Mouse (Mus musculus) neural tube, embryonic 15.5 days (tissue): ENCODE data around the gene Orai2. TPM values are rescaled to one million over a fixed set of nuclear protein-coding genes. Genes with fewer than 3 reads are reported as not detected.
A peak's percentile ranks its signal among the peaks of the same experiment; 100 is the strongest.

Source experiments
- ATAC-seq: fragments of 200-750 bp; cut with Nextera tagmentation; 2 replicates; pipeline ENCODE4 v1.8.0; 2017; ENCODE audit warnings: mild to moderate bottlenecking, moderate TSS enrichment, moderate library complexity; ENCODE audit not compliant: low FRiP score
- H3K27ac ChIP-seq: fragments of 300-500 bp; sonication (generic); replicated peaks from 2 replicates; pipeline ENCODE4 v1.5.1; 2015; ENCODE audit warnings: mild to moderate bottlenecking, inconsistent platforms
- H3K27me3 ChIP-seq: fragments of 300-500 bp; sonication (generic); replicated peaks from 2 replicates; pipeline ENCODE4 v1.6.1; 2015; ENCODE audit warnings: inconsistent platforms
- H3K36me3 ChIP-seq: fragments of 300-500 bp; sonication (generic); 2 replicates; pipeline ENCODE4 v1.6.1; 2015; ENCODE audit warnings: inconsistent platforms
- H3K4me1 ChIP-seq: fragments of 300-500 bp; sonication (generic); 2 replicates; pipeline ENCODE4 v1.6.1; 2015; ENCODE audit warnings: inconsistent platforms
- H3K4me2 ChIP-seq: fragments of 300-500 bp; sonication (generic); 2 replicates; pipeline ENCODE4 v1.6.1; 2015; ENCODE audit warnings: inconsistent platforms, mild to moderate bottlenecking, moderate library complexity
- H3K4me3 ChIP-seq: fragments of 300-500 bp; sonication (generic); replicated peaks from 2 replicates; pipeline ENCODE4 v1.5.1; 2015; ENCODE audit warnings: mild to moderate bottlenecking, inconsistent platforms
- H3K9ac ChIP-seq: fragments of 300-500 bp; sonication (generic); replicated peaks from 2 replicates; pipeline ENCODE4 v1.6.1; 2015; ENCODE audit warnings: mild to moderate bottlenecking, inconsistent platforms
- H3K9me3 ChIP-seq: fragments of 300-500 bp; sonication (generic); replicated peaks from 2 replicates; pipeline ENCODE4 v1.6.1; 2016; ENCODE audit warnings: inconsistent platforms
- WGBS: fragments of 180-500 bp; shearing (Covaris S2); methylation state at CpG from one replicate; pipeline ENCODE4 v1.1.7; 2015; ENCODE audit warnings: mixed read lengths; 5-methylcytosine and 5-hydroxymethylcytosine counted together
- polyA plus RNA-seq: library from polyadenylated mRNA; unstranded; fragments of >200 nt; fragmentation: Nextera tagmentation; extraction: Ambion mirVana; gene quantifications from 2 replicates; pipeline ENCODE4 v1.2.1, GENCODE M21; 2015

The Orai2 gene
- polyA plus RNA-seq, 1 experiment from 2014 or later: 45.6 TPM

DNA sequence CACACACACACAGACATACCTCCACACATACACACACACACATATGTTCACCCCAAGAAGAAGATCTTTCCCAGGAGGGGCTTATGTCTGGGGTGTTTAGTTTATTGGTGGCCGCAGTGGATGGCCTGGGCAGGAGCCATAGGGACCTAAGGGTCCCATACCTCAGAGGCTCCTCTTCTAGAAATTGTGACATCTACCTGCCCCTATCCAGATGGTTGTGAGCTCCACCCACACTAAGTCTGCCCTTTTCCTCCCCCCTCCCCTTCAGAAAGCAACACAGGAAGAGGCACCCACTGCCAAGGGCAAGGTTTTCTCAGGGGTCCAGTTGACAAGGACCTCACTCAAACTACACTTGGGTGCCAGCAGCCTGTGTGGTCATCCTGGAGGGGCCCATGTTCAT, 23.6 kb downstream of the Orai2 start:
- Histone ChIP-seq H3K9me3 (no peaks in the 10 kb centered on the region), H3K4me1 (no peaks in the 10 kb centered on the region), H3K4me3 (no peak overlapping the region), H3K27ac (no peak overlapping the region), H3K9ac (no peak overlapping the region), H3K4me2 (no peak overlapping the region), H3K36me3 (peaks cover 9% of the 10 kb centered on the region), H3K27me3 (no peaks in the 10 kb centered on the region)
- no peak for ATAC-seq
- 97% methylated on average over 1 of the region's 1 CpGs for WGBS

DNA sequence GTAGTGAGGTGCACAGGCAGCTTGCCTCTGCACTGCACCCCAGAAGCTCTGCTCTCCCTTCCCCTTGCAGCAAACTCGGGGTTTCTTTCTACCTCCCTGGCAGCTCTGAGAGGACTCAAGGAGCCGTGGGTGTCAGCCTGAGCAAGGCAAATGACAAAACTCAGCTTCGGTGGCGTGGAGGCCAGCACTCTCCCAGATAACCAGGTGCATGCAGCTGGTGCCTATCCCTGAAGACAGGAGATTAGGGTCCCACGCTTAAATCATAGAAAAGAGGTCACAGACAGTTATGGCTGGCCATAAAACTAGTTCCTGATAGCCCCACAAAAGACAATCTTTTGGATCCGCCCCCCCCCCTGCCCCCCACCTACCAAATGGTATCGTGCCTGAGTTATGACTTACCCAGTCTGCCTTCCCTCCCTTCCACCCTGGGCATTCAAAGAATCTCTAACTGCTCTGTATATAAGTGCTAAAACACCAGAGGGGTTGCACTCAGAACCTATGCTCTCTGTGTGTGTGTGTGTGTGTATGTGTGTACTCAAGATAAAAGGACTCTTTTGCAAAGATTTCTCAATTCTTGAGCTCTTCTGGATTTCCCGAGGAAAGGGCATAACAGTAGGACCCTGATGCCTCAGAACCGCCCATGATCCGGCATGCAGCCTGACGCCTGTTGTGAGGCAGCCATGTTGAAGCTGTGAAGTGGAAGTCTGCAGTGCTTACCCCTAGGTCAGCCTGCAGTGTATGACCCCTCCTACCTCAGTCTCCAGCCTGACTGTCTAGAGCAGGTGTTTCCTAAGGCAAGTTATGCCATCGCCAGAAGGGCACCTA, 25.7 kb downstream of the Orai2 start:
- peaks cover 28% of the 10 kb centered on the region for H3K36me3 ChIP-seq
- 63% methylated on average over 12 of the region's 12 CpGs for WGBS
- no peak overlapping the region for H3K27ac ChIP-seq
- no peak overlapping the region for H3K4me3 ChIP-seq
- H3K9me3 ChIP-seq: no peaks in the 10 kb centered on the region
- no peak for ATAC-seq
- H3K4me1 ChIP-seq: no peaks in the 10 kb centered on the region
- no peak overlapping the region for H3K9ac ChIP-seq
- H3K4me2 ChIP-seq: no peak overlapping the region
- H3K27me3 ChIP-seq: no peaks in the 10 kb centered on the region

DNA sequence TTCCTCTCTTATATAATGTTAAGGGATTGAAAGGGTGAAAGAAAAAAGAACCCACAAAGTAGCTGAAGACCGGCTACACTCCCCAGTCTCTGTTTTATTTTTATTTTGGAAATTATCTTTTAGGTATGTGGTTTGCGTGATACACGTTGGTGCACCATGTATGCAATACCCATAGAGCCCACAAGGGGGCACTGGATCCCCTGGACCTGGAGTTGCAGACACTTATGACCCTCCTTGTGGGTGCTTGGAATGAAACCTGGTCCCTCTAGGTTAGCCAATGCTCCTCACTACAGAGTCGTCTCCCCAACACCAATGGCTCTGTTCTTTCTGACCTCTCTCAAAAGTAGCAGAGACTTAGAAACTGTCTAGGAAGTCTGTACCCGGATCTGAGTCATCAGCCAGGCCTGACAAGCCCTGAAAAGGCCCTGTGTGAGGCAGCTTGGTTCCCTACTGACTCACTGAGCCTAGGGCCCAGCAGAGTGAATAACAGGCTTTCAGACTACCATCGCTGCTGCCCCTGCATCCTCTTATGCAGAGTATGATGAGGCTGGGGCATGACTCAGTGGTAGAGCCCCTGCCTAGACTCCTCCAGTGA, 27.3 kb downstream of the Orai2 start:
- Histone ChIP-seq H3K4me3 (no peak overlapping the region), H3K9ac (no peak overlapping the region), H3K27ac (no peak overlapping the region), H3K36me3 (peaks cover 34% of the 10 kb centered on the region), H3K4me2 (no peak overlapping the region), H3K4me1 (peaks cover 4% of the 10 kb centered on the region; the same call in 1 of the 2 replicates), H3K27me3 (no peaks in the 10 kb centered on the region), H3K9me3 (no peaks in the 10 kb centered on the region)
- WGBS: 90% methylated on average over 6 of the region's 6 CpGs
- no peak for ATAC-seq

DNA sequence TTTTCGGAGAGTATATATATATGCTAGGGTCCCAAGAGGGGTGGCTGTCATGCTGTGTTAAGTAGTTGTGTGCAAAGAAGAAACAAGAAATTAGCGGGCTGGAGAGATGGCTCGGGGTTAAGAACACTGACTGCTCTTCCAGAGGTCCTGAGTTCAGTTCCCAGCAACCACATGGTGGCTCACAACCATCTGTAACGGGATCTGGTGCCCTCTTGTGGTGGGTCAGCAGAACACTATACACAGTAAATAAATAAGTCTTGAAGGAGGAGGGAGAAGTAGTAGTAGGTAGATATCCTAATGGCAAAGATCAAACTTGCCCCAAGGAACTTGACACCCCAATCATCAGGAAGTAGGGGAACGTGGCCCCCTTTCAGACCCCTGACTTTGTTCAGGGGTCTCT, 27.8 kb downstream of the Orai2 start:
- Histone ChIP-seq H3K9me3 (no peaks in the 10 kb centered on the region), H3K9ac (no peak overlapping the region), H3K4me1 (peaks cover 9% of the 10 kb centered on the region; the same call in 1 of the 2 replicates), H3K4me2 (no peak overlapping the region), H3K27me3 (no peaks in the 10 kb centered on the region), H3K4me3 (no peak overlapping the region), H3K27ac (no peak overlapping the region), H3K36me3 (peaks cover 34% of the 10 kb centered on the region)
- WGBS: 91% methylated on average over 5 of the region's 5 CpGs
- no peak for ATAC-seq

DNA sequence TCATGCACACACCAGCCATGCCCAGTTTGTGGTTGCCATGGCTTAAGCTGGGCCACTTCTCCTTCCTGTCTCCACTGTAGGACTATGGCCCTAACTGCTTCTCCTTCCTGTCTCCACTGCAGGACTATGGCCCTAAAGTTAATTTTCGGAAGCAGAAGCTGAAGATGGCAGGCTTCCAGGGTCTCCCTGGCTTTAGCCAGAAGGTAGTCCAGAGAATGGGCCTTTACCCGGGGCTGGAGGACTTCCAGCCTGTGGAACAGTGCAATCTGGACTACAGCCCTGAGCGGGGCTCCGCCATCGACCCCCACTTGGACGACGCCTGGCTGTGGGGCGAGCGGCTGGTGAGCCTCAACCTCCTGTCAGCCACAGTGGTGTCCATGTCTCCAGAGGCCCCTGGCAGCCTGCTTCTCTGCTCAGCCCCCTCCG, 30.4 kb downstream of the Orai2 start:
- no peak for ATAC-seq

DNA sequence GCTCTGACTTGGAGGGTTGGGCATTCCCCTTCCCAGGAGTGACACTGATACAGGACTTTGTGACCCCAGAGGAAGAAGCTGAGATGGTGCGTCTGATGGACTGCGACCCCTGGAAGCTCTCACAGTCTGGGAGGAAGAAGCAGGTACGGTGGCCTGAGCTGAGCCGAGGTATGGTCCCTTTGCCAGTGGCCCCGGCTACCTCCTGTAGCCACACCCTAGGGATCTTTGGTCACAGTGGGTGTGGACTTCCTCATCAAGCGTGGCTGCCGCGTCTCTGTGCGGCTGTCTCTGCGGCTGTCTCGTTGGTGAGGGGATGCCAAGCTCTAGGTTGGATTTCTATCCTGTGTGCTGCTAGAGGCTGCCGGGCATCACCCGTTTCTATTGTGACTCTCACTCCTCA, 31.1 kb downstream of the Orai2 start:
- Histone ChIP-seq H3K9me3 (no peaks in the 10 kb centered on the region), H3K36me3 (peaks cover 34% of the 10 kb centered on the region), H3K9ac (no peak overlapping the region), H3K27ac (no peak overlapping the region), H3K4me1 (peaks cover 33% of the 10 kb centered on the region), H3K4me2 (no peak overlapping the region), H3K27me3 (no peaks in the 10 kb centered on the region), H3K4me3 (no peak overlapping the region)
- WGBS: 95% methylated on average over 13 of the region's 13 CpGs
- ATAC-seq: no peak

More for the DNA sequence above, 30.4 kb downstream of the Orai2 start:
- H3K4me3 ChIP-seq: no peak overlapping the region
- no peak overlapping the region for H3K27ac ChIP-seq
- H3K9me3 ChIP-seq: no peaks in the 10 kb centered on the region
- no peak overlapping the region for H3K9ac ChIP-seq
- H3K4me1 ChIP-seq: peaks cover 26% of the 10 kb centered on the region
- no peak overlapping the region for H3K4me2 ChIP-seq
- no peaks in the 10 kb centered on the region for H3K27me3 ChIP-seq
- H3K36me3 ChIP-seq: peaks cover 34% of the 10 kb centered on the region
- WGBS: 93% methylated on average over 10 of the region's 10 CpGs

DNA sequence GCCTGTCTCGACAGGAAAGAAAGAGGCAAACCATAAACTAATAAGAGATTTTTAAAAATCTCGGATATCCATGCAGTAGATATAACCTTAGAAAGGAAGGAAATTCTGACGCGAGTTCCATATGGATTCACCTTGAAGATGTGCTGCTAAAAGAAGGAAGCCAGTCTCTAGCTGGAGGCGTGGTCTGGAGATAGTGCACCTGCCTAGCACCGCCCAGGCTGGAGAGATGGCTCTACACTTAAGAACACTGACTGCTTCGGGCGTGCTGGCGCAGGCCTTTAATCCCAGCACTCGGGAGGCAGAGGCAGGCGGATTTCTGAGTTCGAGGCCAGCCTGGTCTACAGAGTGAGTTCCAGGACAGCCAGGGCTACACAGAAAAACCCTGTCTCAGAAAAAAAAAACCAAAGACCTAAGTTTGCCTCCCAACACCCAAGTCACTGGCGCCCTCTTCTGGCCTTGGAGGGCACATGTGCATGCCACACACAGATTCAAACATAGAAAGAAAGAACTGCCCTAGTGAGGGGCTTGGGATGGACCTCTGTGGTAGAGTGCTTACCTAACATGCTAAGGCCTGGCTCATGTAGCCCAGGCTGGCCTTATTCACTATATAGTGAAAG, 32.7 kb downstream of the Orai2 start:
- peaks cover 41% of the 10 kb centered on the region for H3K36me3 ChIP-seq
- H3K9ac ChIP-seq: no peak overlapping the region
- H3K9me3 ChIP-seq: no peaks in the 10 kb centered on the region
- H3K4me1 ChIP-seq: peaks cover 34% of the 10 kb centered on the region
- H3K4me2 ChIP-seq: no peak overlapping the region
- H3K27me3 ChIP-seq: no peaks in the 10 kb centered on the region
- WGBS: 79% methylated on average over 13 of the region's 13 CpGs
- H3K4me3 ChIP-seq: no peak overlapping the region; the same call in 1 of the 2 replicates
- no peak for ATAC-seq
- no peak overlapping the region for H3K27ac ChIP-seq

DNA sequence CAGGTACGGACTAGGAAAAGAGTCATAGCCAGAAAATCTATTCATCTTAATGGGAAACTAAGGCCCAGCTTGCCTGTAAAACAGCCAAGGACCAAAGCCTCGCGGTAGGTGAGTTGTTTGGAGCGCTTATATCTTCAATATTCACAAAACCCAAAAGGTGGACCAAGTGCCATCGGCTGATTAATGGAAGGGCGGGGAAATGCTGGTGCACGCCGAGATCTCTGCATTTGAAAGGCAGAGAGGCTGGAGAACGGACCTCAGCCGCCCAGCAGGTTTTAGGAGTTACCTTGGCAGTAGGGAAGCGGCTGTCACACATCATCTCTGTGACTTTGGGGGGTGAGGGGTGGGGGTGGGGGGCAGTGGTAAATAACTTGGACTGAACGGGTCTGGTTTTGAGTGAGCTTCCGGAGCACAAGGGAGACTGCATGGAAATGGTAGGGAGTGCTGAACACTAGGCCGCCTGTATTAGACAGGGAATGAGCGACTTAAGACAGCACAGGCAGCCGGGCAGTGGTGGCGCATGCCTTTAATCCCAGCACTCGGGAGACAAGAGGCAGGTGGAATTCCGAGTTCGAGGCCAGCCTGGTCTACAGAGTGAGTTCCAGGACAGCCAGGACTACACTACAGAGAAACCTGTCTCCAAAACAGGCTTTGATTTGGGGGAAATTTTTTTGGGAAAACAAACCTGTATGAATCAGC, 34.1 kb downstream of the Orai2 start:
- peak overlapping the region; percentile 67 for H3K27ac ChIP-seq
- WGBS: 11% methylated on average over 20 of the region's 20 CpGs
- H3K36me3 ChIP-seq: peaks cover 40% of the 10 kb centered on the region

DNA sequence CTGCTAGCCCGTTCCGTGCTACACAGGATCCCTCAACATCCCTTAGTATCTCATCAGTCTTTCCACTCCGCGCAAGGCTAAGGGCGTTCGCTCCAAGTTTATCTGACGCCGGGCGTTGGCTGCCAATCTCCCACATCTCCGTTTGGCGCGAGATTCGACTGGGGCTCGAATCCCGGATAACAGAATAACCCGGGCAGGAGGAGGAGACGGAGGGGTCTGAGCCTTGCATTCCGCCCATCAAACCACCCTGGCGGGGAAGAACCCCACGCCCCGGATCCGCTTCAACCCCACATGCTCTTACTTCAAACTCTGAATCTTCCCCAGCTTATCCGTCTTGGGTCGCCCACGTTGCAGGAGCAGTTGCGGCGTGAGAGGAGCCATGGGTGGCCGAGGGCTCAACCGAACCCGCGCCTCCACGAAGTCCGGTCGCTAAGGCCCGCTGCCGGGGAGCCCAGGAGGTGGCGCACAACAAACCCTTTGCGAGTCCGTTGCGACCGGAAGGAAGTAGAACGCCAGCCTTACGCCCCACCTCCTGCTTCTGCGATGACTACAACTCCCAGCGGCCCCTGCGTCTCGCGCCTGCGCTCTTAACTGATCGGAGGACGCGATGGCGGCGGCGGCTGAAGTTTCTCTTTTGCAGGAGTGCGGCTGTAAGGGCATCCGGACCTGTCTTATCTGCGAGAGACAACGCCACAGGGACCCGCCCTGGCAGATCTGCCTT, 34.8 kb downstream of the Orai2 start, which contains the start of the genes Lrwd1 and Alkbh4:
Lrwd1 (minus strand) TSS at position 504 of the 721 bp plus-strand sequence.
Alkbh4 (plus strand) TSS at position 576 of the 721 bp plus-strand sequence.
- no peaks in the 10 kb centered on the region for H3K27me3 ChIP-seq
- H3K4me1 ChIP-seq: peaks cover 34% of the 10 kb centered on the region
- under 1% methylated on average over 60 of the region's 60 CpGs for WGBS
- H3K27ac ChIP-seq: peak within 1 kb of the TSS; percentile 67
- H3K36me3 ChIP-seq: peaks cover 34% of the 10 kb centered on the region
- peak within 1 kb of the TSS; percentile 83 for H3K4me3 ChIP-seq
- peak within 1 kb of the TSS; percentile 80 for H3K4me2 ChIP-seq
- H3K9me3 ChIP-seq: no peaks in the 10 kb centered on the region
- peak; percentile 95 for ATAC-seq
- peak within 1 kb of the TSS; percentile 76 for H3K9ac ChIP-seq

More for the DNA sequence above, 34.1 kb downstream of the Orai2 start:
- no peaks in the 10 kb centered on the region for H3K9me3 ChIP-seq
- peak; percentile 11 for ATAC-seq
- H3K4me1 ChIP-seq: peaks cover 34% of the 10 kb centered on the region
- H3K27me3 ChIP-seq: no peaks in the 10 kb centered on the region
- H3K9ac ChIP-seq: peak overlapping the region; percentile 76
- H3K4me2 ChIP-seq: peak overlapping the region; percentile 80
- peak overlapping the region; percentile 83 for H3K4me3 ChIP-seq

DNA sequence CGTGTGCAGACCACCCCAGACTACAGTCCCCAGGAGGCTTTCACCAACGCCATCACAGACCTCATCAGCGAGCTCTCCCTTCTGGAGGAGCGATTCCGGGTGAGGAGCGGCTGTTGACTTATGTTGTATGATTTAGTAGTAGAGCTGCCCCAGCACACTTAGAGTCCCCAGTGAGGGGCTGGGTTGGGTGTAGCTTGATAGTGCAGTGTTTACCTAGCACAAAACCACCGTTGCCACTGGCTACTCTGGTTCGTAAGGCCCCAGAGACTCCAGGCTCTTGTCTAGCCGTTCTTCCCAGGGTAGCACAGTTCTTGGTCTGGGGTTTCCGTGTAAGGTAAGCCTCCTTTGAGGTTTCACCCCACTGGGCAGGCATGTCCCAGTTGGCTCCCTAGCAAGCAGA, 48.3 kb downstream of the Orai2 start:
- H3K27ac ChIP-seq: no peak overlapping the region
- peaks cover 76% of the 10 kb centered on the region for H3K36me3 ChIP-seq
- H3K9ac ChIP-seq: no peak overlapping the region
- no peak overlapping the region for H3K4me2 ChIP-seq
- H3K4me1 ChIP-seq: peaks cover 21% of the 10 kb centered on the region
- no peak for ATAC-seq
- no peaks in the 10 kb centered on the region for H3K27me3 ChIP-seq
- H3K9me3 ChIP-seq: no peaks in the 10 kb centered on the region
- H3K4me3 ChIP-seq: no peak overlapping the region
- 85% methylated on average over 10 of the region's 10 CpGs for WGBS

DNA sequence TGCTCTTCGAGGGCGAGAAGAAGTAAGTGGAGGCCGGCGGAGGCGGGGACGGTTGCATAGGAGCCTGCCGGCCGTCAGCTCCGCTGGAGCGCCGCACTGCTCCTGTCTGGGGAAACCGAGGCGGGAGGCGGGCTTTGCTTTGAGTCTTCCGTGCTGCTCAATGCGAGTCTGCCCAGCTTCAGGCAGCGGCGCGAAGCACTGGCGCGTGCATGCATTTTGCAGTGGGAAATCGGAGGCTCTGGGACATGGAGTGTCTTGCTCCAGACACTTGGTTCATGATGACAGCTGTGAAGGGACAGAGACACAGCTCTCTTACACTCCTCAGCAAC, 53.8 kb downstream of the Orai2 start:
- Histone ChIP-seq H3K27ac (peak overlapping the region; percentile 83), H3K27me3 (no peaks in the 10 kb centered on the region), H3K4me3 (peak overlapping the region; percentile 97), H3K9ac (peak overlapping the region; percentile 96), H3K36me3 (peaks cover 24% of the 10 kb centered on the region), H3K4me1 (peaks cover 31% of the 10 kb centered on the region), H3K9me3 (no peaks in the 10 kb centered on the region), H3K4me2 (peak overlapping the region; percentile 93)
- 0% methylated on average over 22 of the region's 22 CpGs for WGBS
- peak; percentile 55 for ATAC-seq
